Comparison of ENCODE assay signal across 9 mouse cellular contexts in genomic region chr16:27140037-27140436, GRCm38 (mm10).
DNase-seq lines count a peak whose midpoint lies in the region; ATAC-seq and TF ChIP-seq lines count a peak whose summit lies in the region.
"Had no signal": no experiment of that assay in that cellular context is flagged by ENCODE, and none has a peak within 500 bp of the region (broad histone marks: within the 10 kb centered on the region; RNA-seq: fewer than 3 reads in every experiment).

No protein-coding gene starts in this region.

- H3K9me3 ChIP-seq in heart, embryonic 10.5 days = no peaks in the 10 kb centered on the region
- no peaks in the 10 kb centered on the region for H3K9me3 ChIP-seq in hindbrain, embryonic 10.5 days
- H3K9me3 ChIP-seq in midbrain, postnatal 0 days (ENCODE audit: low read length) = no peaks in the 10 kb centered on the region
- H3K9me3 ChIP-seq: limb, embryonic 13.5 days had no signal

- TF ChIP-seq POLR2A in cortical plate, adult 2 months (IDR thresholded peaks at IDR 0.05; ENCODE audit: extremely low read depth, insufficient read depth, low read length) = no peak

- DNase-seq in heart, postnatal 10 days = peak; percentile 40 to 69
- DNase-seq in heart, embryonic 10.5 days (ENCODE audit: low spot score) = no peak
- DNase-seq in R1 (ENCODE audit: low read depth, low spot score) = peak; percentile 21
- DNase-seq in hindbrain, embryonic 10.5 days (ENCODE audit: low spot score) = peak; percentile 41
- peak; percentile 54 to 78 for DNase-seq in left cerebral cortex, postnatal 14 days (ENCODE audit: low spot score in 2 of 2)
- peak; percentile 46 for DNase-seq in midbrain, postnatal 0 days (ENCODE audit: low spot score)
- DNase-seq in testis, postnatal 14 days (ENCODE audit: low spot score) = peak; percentile 6

- H3K27ac ChIP-seq in heart, embryonic 10.5 days = no peak overlapping the region
- H3K27ac ChIP-seq in cortical plate, adult 2 months (ENCODE audit: insufficient read depth, low read length) = no peak overlapping the region
- H3K27ac ChIP-seq in hindbrain, embryonic 10.5 days = no peak overlapping the region
- H3K27ac ChIP-seq in midbrain, postnatal 0 days (ENCODE audit: low read depth, low read length) = no peak overlapping the region
- H3K27ac ChIP-seq: limb, embryonic 13.5 days had no signal

- H3K4me3 ChIP-seq in heart, embryonic 10.5 days = no peak overlapping the region
- no peak overlapping the region for H3K4me3 ChIP-seq in cortical plate, adult 2 months (ENCODE audit: insufficient read depth, low read length)
- no peak overlapping the region for H3K4me3 ChIP-seq in hindbrain, embryonic 10.5 days
- no peak overlapping the region for H3K4me3 ChIP-seq in midbrain, postnatal 0 days (ENCODE audit: low read depth, low read length)
- H3K4me3 ChIP-seq: limb, embryonic 13.5 days had no signal

- H3K9ac ChIP-seq in midbrain, postnatal 0 days (replicated peaks; ENCODE audit: low read length, poor library complexity, severe bottlenecking) = no peak overlapping the region
- H3K9ac ChIP-seq: limb, embryonic 13.5 days had no signal

- H3K4me2 ChIP-seq in midbrain, postnatal 0 days (ENCODE audit: low read depth, low read length, poor library complexity, severe bottlenecking) = no peak overlapping the region
- H3K4me2 ChIP-seq: limb, embryonic 13.5 days had no signal

- intact Hi-C loops in heart, postnatal 10 days (cut with DNase I) = loop anchor here (5.0 kb wide), 2 partner anchors 238 to 317 kb away; no protein-coding TSS in a partner anchor
- intact Hi-C loops in left cerebral cortex, postnatal 14 days (cut with DNase I) = loop anchor here (2.0 to 10.0 kb wide), 5 partner anchors 155 to 908 kb away; no protein-coding TSS in a partner anchor

- peak; percentile 54; the same call in 1 of the 2 replicates for ATAC-seq in midbrain, postnatal 0 days (ENCODE audit: low FRiP score)

- peak; percentile 76 for TF ChIP-seq CTCF in cortical plate, adult 2 months (IDR thresholded peaks at IDR 0.05; ENCODE audit: extremely low read depth, insufficient read depth, low read length)
- peak; percentile 95 for TF ChIP-seq CTCF in midbrain, postnatal 0 days (IDR thresholded peaks at IDR 0.05)

- H3K36me3 ChIP-seq in heart, embryonic 10.5 days = no peaks in the 10 kb centered on the region
- no peaks in the 10 kb centered on the region for H3K36me3 ChIP-seq in hindbrain, embryonic 10.5 days
- no peaks in the 10 kb centered on the region for H3K36me3 ChIP-seq in midbrain, postnatal 0 days (ENCODE audit: insufficient read depth, low read length)
- H3K36me3 ChIP-seq: limb, embryonic 13.5 days had no signal

- H3K27me3 ChIP-seq in heart, embryonic 10.5 days (ENCODE audit: insufficient read depth, poor library complexity, severe bottlenecking) = no peaks in the 10 kb centered on the region
- H3K27me3 ChIP-seq in hindbrain, embryonic 10.5 days (ENCODE audit: insufficient read depth, poor library complexity, severe bottlenecking) = no peaks in the 10 kb centered on the region
- H3K27me3 ChIP-seq in midbrain, postnatal 0 days (ENCODE audit: insufficient read depth, low read length) = no peaks in the 10 kb centered on the region
- H3K27me3 ChIP-seq: limb, embryonic 13.5 days had no signal

- no peaks in the 10 kb centered on the region for H3K4me1 ChIP-seq in heart, embryonic 10.5 days
- H3K4me1 ChIP-seq in cortical plate, adult 2 months (ENCODE audit: control insufficient read depth, insufficient read depth, low read length) = no peaks in the 10 kb centered on the region
- H3K4me1 ChIP-seq in hindbrain, embryonic 10.5 days (replicated peaks) = no peaks in the 10 kb centered on the region
- H3K4me1 ChIP-seq in midbrain, postnatal 0 days (ENCODE audit: insufficient read depth, low read length) = no peaks in the 10 kb centered on the region
- H3K4me1 ChIP-seq: limb, embryonic 13.5 days had no signal

- WGBS in heart, embryonic 10.5 days = 19% methylated on average over 3 of the region's 3 CpGs
- WGBS in hindbrain, embryonic 10.5 days = 21% methylated on average over 3 of the region's 3 CpGs
- 13% methylated on average over 3 of the region's 3 CpGs for WGBS in midbrain, postnatal 0 days
